Mouse (Mus musculus): ENCODE results near the gene Gm10188. TPM values are rescaled to one million over a fixed set of nuclear protein-coding genes. Genes with fewer than 3 reads are reported as not detected.

Gene Gm10188
- polyA plus RNA-seq (2012; ENCODE audit: low replicate concordance), result not detected in 2 replicates

DNA sequence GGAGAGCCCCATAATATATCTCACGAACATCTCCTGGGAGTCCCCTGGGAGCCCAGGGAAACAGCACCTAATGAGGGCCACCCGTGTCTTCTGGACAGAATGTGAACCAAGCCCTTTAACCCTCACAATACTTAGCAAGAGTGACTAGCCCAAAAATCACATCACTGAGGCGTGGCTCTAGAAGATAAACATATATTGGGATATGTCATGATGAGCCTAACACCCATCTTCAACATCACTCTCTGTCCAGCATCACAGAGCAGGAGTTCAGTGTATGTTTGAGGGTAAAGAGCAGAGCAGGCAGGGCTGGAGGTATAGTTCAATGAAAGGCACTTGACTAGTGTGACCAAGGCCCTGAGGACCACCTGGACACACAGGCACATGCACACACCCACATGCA is at the start of gene Gm10188:
TSS of gene Gm10188 (minus strand) at position 101 of the 400 bp plus-strand sequence.

DNA sequence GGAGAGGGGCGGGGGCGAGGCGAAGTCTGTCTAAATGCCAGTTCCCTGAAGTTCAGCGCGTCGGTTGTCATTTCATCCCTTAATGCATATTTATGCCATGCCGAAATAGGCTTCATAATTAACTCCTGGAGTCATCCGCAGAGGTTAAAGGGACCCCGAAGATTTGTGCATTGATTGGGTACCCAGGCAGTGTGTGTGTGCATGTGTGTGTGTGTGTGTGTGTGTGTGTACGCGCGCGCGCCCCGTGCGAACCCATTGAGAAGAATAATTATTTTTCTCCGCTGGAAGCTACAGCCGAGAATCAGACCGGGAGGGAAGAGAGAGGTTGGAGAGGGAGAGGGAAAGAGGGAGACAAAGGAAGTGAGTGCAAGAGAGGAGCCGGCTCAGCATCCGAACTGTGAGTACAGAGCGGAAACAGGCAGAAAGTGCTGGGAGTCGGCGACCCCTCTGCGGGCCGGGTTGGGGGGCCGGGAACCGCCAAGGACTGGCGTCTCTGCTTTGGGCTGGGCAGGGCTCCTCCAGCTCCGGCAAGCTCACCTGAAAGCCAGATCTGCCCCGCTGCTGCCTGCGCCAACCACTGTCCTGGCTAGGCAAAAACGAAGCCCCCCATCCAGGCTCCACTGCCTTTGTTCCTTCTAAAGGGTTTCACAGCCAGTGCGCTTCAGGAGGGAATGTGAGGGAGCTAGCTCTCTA is 38.3 kb downstream of the Gm10188 start, which contains the start of the genes Lemd1 and AC124108.1:
TSS of gene Lemd1 (plus strand) at position 339 of the 693 bp plus-strand sequence.
TSS of gene AC124108.1 (plus strand) at position 365 of the 693 bp plus-strand sequence.

Other genes with a start within 250 kb of the Gm10188 start
- gene Elk4, start 222.2 kb downstream of the Gm10188 start, polyA plus RNA-seq (2012; ENCODE audit: low replicate concordance), result 4.5 and 10.2 TPM in 2 replicates
- 0.07 and 0.21 TPM in 2 replicates for gene Mfsd4a, start 161.7 kb downstream of the Gm10188 start, polyA plus RNA-seq (2012; ENCODE audit: low replicate concordance)
- gene Cdk18, start 90.1 kb downstream of the Gm10188 start, polyA plus RNA-seq (2012; ENCODE audit: low replicate concordance), result 1.9 and 2.5 TPM in 2 replicates
- gene Lemd1, start 38.3 kb downstream of the Gm10188 start, polyA plus RNA-seq (2012; ENCODE audit: low replicate concordance), result 0.24 TPM in 1 of 2 replicates, not detected in the other
- not detected in 2 replicates for gene AC124108.1, start 38.3 kb downstream of the Gm10188 start, polyA plus RNA-seq (2012; ENCODE audit: low replicate concordance)
- gene Klhdc8a, start 68.9 kb upstream of the Gm10188 start, polyA plus RNA-seq (2012; ENCODE audit: low replicate concordance), result 0.03 TPM in 1 of 2 replicates, not detected in the other
- 4.7 and 6.2 TPM in 2 replicates for gene Nuak2, start 86.4 kb upstream of the Gm10188 start, polyA plus RNA-seq (2012; ENCODE audit: low replicate concordance)
- 227 and 266 TPM in 2 replicates for gene Tmcc2, start 161.5 kb upstream of the Gm10188 start, polyA plus RNA-seq (2012; ENCODE audit: low replicate concordance)
- 1.6 and 2.4 TPM in 2 replicates for gene Dstyk, start 187.8 kb upstream of the Gm10188 start, polyA plus RNA-seq (2012; ENCODE audit: low replicate concordance)
- 2.3 and 4.1 TPM in 2 replicates for gene Rbbp5, start 247.6 kb upstream of the Gm10188 start, polyA plus RNA-seq (2012; ENCODE audit: low replicate concordance)